Mouse (Mus musculus) embryo, embryonic 11 days (tissue): ENCODE data around the gene Cdc37.

Experiments
- DNase-seq: peaks from one replicate; pipeline ENCODE4 v3.0.0-alpha.2; 2015

The Cdc37 gene

DNA sequence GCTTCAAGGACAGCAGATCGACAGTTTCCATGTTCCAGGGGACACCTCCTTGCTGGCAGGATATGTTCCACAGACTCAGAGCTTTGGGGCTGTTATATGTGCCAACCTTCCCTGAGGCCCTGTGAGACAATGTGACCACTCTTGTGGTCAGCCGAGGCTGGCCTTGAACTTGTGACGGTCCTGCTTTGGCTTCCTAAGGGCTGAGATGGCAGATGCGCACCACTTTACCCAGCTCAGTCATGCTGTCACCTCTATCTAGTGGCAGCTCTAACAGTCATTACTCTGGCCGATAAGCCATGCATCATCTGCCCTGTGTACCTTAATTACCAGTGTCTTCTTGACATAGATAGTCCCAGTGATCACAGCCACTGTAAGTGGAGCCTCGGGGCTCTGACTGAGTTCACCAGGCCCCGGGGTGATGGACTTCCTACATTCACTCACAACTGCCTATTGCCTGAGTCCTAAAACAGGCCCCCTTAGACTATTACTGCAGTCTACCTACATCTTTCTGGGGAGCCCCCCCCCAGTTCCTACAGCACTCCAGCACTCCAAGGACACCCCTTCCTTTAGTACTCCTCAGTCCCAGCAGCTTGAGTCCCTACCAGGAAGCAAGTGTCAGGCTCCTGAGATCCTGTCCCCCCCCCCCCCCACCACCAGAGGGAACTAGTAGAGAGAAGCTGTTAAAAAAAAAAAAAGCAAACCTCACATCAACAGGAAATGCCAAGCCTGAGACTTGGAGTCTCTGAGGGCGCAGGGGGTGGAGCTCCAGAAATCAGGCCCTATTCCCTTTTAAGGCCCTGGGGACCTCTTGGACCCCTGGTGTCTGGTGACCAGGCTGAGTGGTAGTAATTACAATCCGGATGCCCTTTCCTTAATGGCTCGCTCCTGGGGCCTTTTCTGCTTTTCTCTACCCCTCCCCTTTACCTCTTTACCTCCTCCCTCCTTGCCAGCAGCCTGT is 17.6 kb upstream of the Cdc37 start:
- DNase-seq = peak; percentile 69

DNA sequence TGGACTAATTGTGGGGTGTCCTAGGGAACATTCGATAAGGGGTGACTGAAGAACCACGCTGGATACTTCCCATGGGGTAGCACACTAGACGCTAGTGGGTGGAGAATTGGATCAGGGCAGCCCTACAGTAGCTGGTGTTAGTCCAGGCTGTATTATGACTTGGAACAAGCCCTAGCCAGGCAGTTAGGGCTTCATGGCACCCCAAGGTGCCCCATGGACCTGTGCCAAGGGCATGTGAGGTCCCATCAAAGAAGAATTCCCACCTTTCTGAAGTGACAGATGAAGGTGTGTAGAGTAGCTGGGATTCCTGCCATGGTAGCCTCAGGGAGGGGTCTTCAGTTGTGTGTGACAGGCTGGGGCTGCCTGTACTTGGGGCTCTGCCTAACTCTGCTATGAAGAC is 16.7 kb upstream of the Cdc37 start:
- no peak for DNase-seq

DNA sequence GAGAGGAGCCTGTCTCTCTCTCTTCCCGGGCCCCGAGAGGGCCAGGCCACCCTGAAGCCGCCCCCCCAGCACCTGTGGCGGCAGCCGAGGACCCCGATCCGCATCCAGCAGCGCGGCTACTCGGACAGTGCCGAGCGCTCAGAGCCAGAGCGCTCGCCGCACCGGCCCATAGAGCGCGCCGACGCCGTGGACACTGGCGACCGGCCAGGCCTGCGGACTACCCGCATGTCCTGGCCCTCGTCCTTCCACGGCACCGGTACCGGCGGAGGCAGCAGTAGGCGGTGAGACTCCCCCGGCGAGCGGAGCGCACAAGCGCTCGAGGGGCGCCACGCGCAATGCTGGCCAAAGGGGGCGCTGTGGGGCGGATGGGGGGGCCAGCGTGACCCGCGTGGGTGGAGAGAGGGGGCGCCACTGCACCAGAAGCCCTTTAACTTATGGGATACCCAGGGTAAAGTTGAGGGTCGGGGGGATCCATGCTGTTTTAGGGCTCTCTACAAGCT is 16.2 kb upstream of the Cdc37 start:
- peak; percentile 60 for DNase-seq

DNA sequence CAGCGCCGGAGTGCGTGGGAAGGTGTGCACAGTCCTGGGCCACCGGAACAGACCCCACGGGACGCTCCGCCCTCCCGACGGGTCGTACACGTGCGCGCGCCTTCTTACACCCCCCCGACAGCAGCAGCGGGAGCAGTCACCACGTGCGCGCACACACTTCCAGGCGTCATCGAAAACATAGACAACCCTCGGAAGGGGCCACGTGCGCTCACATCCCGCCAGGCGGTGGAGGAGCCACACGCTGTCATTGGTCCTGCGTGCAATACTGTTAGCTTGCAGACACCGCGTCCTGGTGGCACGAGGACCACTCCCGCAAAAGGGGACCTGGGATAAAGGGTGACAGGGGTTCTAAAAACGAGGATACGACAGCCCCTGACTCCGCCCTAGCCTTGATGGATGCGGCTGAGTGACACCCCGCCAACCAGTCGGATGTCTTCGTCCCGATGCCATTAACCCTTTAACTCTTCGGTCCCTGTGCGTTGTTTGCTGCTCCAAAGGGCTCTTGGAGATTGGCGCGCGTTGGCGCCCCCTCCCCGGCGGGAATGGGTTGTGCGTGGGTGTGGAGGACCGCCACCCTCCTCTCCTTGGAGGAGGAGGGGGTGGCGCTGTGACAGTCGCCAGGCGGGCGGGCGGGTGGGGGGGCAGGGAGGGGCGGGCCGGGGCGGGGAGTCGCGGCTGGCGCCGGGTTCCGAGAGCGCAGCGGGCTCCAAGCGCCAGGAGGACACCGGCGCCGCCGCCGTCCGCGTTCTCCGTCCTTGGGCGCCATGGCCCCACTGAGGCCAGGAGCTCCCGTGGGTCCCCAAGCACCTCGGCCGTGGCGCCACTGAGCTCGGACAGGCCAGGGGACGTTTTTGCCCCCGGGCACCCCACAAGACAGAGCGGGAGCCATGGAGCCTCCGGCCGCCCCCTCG is 15.5 kb upstream of the Cdc37 start, which contains the start of gene Pde4a:
TSS of gene Pde4a (plus strand) at position 674 of the 911 bp plus-strand sequence.
- DNase-seq = peak; percentile 62

DNA sequence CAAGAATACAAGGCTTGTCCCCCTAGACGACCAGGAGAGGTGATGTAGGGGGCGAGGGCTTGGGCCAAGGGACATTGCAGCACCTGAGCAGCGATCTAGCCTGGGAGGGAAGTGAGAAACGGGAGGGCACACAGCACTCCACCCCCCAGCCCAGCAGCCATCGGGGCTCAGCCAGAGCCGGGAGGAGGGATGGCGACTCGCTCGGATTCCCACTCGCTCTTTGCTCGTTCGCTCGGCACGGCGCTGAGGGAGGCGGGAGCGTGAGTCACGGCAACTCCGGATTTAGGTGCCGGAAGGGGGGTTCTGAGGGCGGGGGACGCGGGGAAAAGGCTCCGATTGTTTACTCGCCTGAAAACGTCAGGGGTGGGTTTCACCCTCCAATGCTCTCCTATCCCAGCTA is 14.3 kb upstream of the Cdc37 start:
- peak; percentile 32 for DNase-seq

DNA sequence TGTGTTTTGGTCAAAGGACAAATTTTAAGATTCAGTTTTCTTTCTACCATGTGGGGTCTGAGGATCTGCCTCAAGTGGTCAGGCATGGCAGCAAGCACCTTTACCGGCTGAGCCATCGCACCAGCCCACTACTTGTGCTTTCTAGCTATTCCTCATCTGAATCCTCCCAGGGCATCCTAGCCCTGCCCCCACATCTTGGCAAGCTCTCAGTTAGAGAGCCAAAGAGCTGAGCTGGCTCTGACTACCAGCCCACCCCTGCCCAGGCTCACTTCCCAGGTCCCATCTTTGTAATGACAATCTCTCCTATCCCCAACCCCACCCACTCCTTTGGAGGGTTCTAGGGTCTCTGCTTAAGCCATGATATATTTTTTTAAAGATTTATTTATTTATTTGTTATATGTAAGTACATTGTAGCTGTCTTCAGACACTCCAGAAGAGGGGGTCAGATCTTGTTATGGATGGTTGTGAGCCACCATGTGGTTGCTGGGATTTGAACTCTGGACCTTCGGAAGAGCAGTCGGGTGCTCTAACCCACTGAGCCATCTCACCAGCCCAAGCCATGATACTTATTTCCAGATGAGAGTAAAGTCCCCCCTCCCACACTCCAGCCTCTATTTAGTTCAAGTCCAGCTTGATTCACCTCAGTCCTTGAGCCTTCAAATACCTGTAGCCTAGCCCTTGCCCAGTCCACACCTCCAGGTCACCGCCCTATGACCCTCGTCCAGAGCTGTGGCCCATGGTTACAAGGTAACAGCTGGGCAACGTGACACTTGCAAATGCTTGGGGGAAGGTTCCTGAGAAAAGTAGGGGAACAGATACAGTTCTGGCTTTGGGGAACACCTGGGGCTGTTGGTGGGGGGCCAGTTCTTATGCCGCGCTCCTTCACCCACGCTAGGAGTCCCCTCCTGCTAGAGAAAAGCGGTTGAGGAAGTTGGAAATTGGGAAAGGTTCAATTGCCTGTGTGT is 13.6 kb upstream of the Cdc37 start:
- DNase-seq = no peak

DNA sequence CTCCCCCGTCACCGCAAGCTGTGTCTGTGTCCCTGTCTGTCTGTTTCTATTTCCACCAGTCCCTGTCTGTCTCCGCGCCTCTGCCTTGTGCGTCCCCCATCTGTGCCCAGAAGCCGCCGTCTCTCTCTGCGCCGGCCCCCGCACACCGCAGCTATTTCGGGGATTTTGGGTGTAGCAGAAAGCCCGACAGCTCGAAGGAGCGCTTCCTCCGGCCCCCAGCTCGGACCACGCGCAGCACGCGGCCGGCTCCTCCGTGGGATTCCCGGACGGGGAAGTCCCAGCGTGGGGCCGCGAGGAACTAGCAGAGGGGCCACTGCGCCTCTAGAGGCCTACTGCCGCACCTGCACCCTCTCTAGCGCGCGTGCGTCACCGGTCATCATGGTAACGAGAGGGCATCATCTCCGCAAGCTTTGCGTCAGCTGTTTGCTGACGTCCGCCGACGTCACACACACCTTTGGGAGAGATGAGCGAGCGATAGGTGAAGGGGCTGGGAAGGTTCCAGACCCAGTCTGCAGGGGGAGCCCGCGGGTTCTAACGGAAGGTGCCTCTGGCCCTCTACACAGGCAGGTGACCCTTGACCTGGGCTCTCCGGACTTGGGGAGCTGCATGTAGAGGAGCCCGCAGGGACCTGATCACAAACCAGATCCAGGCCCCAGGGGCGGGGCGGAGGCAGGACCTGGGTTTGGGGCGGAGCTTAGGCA is 11.6 kb upstream of the Cdc37 start:
- DNase-seq = peak; percentile 92

DNA sequence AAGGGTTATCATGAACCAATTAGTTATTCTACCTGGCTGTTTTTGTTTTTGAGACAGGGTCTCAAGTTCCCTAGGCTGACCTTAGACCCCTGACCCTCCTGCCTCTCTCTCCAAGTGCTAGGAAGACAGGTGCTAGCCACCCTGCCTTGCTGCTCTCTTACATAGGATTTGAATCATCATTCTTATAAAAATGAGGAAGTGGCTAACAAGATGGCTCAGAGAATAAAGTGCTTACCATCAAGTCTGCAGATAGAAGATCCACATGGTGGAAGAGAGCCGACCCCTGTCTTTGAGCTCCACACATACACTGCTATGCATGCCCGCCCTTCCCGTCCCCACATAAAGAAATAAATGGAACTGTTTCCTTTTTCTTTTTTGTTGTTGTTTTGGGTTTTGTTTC is 5.0 kb upstream of the Cdc37 start:
- no peak for DNase-seq

DNA sequence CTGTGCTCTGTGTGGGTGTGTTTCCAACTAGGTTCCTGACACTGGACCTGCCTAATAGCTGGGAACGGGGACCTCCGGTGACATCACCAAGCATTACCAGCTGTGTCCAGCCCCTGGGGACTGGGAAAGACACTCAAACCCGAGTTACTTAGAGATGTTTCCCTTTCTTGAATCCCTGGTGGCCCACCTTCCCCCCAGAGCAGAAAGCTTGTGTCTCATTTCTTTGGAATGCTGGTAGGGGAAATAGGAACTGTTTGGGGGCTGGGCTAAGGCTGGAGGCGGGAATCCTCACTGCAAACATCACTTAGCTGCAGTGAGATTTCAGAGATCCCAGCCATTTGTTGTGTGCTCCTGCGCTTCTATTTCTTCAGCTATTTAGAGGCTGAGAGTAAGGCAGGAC is 4.1 kb upstream of the Cdc37 start:
- peak; percentile 63 for DNase-seq

DNA sequence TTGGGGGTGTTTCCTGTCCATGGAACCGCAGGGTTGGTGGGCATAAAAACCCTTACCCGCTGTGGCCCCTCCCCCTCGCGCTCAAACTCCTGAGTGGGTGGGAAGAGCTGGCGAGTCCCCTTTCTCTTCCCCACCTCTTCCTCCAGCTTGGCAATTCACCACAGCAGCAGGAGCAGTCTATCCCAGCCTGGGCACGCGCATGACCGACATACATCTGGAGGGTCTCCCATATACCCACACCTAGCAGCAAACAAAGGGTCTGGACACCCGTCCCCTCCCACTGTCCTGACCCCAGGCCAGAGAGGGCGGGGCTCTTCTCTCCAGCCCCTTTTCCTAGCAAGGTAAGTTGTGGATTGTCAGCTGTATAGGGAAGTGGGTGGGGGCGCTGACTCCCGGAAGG is 3.5 kb upstream of the Cdc37 start:
- no peak for DNase-seq

DNA sequence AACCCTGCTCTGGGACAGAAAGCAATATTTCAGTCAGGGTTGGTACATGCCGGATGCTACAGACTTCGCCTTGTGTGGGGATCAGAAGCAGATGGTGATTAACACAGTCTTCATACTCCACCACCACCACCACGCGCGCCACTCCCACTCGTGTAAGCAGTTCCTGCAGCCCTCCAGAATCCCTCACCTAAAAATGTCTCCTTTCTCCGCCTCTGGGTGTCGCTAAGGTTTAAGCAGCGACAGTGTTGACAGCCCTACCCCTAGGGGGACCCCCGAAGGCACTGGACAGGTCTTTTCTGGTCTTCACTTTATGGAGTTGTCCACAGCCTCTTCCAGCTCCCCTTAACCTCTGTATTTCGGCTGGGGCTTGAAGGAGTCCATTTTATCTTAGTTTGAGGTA is 2.9 kb upstream of the Cdc37 start:
- peak; percentile 81 for DNase-seq

DNA sequence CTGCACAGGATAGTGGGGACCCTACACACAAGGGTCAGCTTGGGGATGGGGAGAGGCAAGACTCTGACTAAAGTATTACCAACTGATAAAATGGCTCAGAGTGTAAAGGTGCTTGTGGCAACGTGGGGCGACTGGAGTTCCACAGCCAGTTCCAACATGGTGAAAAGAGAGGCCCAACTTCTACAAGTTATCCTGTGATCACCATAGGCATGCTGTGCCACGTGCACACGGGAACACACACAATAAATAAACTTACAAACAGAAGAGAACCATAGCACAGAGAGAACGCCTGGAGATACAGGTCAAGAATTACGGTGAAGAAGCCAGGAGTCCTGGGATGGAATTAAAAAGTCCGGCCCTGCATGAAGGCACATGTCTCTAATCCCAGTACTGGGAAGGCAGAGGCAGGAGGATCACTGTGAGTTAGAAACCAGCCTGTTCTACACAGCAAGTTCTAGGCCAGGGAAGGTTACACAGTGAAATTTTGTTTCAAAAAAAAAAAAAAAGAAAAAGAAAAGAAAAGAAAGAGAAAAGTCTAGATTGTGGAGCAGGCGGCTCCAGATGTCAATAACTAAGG is 617 bp downstream of the Cdc37 start:
- no peak for DNase-seq

DNA sequence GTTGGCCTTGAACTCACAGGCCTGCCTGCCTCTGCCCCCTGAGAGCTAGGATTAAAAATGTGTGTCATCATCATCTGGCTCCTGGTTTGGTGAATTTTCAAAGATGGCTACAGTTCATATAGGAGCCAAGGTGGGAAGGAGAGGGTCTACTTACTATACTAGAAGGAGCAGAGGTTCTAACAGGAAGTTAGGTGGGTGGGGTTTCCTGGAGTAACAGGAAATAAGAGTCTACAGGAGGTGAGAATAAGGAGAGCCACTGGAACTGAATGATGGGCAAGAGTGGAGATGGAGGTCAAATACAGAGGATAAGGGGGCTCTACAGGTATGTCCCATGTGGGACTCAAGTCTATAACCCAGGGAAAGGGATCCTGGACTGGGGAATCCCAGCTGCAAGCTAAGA is 1.4 kb downstream of the Cdc37 start:
- no peak for DNase-seq

DNA sequence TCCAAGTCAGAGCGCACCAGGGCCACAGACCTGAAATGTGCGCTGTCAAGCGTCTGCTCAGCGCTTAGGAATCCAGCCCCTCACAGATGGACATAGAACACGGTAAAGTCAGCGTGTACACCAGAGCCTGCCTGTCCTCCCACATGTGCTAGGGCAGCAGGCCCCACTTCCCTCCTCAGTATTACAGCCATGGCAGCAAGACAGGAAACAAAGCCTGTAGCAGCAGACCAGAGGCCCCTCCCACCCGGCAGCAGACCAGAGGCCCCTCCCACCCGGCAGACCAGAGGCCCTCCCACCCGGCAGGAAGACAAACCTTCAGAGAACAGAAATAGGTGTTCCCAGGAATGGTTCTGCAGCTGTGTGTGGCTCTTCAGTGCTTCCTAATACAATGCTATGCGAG is 3.1 kb downstream of the Cdc37 start:
- DNase-seq = peak; percentile 63

DNA sequence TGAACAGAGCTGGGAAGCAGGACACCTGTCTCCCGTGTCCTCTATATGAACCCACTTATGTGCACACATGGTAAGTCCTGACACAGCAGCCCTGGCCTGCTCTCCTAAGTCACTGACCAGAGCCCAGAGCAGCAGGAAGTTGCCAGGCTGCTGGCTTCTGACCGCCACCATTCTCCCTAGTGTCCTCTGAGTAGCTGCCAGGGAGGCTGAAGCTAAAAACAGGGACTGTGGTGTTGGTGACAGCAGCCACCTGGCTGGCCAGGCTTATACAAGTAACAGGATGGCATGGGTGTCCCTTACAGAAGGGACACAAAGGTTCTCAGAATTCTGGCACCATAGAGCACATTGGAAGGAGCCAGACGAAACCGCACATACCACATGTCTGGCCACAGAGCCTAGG is 4.4 kb downstream of the Cdc37 start:
- DNase-seq = no peak

DNA sequence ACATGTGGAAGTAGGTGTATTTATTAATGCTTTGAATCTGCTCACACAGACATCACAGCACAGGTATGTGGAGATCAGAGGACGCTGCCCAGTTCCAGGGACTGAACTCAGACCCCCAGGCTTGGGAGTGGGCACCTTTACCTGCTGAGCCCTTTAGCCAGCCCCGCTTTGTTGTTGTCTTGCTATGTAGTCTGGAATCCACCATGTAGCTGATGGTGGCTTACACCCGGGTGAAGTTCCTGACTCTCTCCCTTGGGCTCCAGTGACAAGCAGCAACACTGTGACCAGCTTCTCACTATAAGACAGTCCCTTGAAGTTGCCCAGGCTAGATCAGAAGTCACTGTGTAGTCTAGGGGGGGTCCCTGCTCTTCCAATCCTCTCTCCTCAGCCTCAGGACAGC is 5.4 kb downstream of the Cdc37 start:
- no peak for DNase-seq

DNA sequence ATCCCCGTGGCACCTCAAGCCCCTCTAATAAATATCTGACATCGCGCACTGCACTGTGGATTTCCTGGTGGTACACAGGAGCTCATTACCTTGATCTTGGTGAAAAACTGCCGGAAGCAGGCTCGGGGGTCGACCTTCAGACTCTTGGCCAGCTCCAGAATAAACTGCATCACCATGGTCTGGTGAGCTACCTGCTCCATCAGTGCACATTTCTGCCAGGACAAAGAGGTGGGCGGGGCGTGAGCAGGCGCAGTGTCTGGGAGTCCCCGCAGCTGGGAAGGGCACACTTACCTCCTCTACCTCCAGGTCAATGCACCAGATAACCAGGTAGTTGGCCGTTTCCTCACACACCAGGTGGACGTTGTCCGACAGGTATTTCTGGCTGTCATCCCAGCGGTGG is 7.9 kb downstream of the Cdc37 start:
- DNase-seq = no peak

DNA sequence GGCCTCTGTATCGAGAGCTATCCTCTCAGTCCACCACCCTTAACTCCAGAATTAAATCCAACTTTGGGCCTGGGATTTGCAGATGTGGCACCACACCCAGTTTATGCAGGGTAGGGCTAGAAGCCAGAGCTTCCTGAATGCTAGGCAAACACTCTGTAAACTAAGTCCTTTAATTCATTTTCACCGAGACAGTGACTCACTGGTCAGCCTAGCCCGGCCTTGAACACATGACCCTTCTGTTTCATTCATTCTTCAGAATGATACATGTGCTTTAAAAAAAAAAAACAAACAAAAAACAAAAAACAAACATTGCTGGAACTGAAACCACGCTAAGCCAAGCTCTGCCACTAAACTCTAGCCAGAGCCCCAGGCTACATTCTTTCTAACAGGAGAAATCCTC is 11.4 kb downstream of the Cdc37 start:
- DNase-seq = no peak

DNA sequence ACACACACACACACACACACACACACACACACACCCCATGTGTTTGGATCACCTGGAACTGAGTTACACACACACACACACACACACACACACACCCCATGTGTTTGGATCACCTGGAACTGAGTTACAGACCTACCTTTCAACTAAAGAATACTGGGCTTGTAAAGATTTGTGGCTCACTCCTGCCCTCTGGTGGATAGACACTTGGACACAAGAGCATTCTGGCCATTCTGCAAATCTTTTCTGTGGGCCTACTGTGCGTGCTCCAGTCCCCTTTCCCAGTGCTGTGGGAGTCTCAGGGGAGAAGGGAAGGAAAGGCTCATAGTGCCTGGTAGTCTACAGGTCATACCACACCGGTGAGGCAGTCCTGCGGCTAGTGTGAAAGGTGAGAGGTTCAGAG is 12.6 kb downstream of the Cdc37 start:
- peak; percentile 73 for DNase-seq

DNA sequence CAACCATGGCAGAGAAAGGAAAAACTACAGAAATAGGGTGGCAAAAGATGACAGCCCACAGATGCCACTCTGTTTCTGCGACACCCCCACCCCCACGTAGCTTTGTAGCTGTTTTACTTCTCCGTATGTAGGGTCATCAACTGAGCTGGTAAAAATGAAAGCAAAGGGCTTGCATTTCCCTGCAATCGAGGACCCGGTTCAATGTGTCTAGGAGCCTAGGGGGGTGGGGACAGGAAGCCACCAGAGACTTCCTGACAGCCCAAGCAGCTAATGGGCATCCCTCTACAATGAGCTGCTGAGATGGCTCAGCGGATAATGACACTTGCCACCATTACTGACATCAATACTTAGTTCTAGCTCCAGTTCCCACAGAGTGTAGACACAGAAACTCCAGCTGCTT is 13.4 kb downstream of the Cdc37 start:
- no peak for DNase-seq

DNA sequence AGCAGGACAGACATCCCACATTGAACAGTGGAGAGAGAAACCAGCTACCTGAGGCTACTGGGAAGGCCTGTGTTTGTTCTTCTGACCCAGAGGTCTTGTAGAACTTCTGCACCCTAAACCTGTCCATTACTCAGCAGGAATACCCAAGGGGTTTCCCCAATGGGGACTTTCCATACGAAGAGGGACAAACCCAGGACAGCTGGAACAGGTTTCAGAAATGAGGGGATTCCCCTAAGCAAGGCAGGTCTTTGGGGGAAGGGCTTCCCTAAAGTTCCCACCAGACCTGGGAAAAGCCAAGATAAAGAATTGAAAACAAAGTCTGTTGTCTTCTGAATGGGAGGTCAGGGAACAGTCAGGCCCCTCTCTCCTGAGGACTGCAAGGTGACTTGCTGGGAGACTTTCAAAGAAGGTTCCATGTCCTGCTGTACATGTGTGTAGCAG is 13.8 kb downstream of the Cdc37 start:
- no peak for DNase-seq
